Mouse (Mus musculus): ENCODE results near the gene Impad1. TPM values are rescaled to one million over a fixed set of nuclear protein-coding genes. Genes with fewer than 3 reads are reported as not detected.

Gene Impad1
- polyA plus RNA-seq (2012; rRNA removed; ENCODE audit: low replicate concordance) = 8.0 and 10.3 TPM in 2 replicates

DNA sequence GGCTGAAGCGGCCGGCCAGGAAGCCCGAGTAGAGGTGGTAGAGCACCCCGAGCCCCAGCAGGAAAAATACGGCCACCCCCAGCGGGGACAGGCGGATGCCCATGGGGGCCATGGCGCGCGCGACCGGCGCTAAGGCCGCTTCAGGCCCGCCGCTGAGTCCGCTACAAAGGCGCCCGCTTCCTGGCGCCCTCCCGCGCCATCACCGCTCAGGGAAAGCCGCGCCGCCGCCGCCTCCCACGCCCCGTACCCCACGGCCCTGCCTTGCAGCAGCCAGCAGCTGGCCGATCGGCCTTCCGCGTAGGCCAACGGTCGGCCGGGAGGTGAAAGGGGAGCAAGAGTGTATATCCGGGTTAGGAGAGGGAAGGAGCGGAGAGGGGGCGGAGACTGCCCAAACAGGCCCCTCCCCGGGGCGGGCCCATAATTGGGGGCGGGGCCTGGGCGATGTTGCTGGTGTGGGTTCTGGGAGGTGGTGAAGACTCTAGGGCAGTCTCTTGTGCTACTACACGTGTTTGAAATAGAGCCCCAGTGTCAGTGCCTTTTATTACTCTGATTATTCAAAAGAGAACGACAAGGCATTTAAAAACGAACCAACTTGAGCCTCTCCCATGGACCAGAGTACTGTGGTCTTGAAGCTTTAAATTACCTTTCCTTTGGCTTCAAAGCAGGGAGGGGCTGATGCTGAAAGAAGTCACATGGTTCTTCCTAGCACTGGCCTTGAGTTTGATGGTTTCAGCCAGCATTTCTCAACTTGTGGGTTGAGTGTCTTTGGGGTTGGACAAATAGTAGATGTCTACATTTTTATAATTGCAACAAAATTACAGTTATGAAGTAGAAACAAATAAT lies at the start of gene Impad1:
Gene Impad1 (minus strand): TSS at position 364 of the 843 bp plus-strand sequence.

